Comparison of ENCODE assay signal across 8 mouse cellular contexts in genomic region chr11:5421506-5422251, GRCm38 (mm10). TPM values are rescaled to one million over a fixed set of nuclear protein-coding genes. Genes with fewer than 3 reads are reported as not detected.
A peak's percentile ranks its signal among the peaks of the same experiment; 100 is the strongest.
DNase-seq lines count a peak whose midpoint lies in the region; ATAC-seq and TF ChIP-seq lines count a peak whose summit lies in the region.

No protein-coding gene starts in this region.

- H3K9ac ChIP-seq in heart, adult 2 months (ENCODE audit: low read depth, low read length) = no peak overlapping the region
- H3K9ac ChIP-seq in embryonic facial prominence, embryonic 13.5 days = no peak overlapping the region

- no peaks in the 10 kb centered on the region for H3K27me3 ChIP-seq in heart, adult 2 months (ENCODE audit: control insufficient read depth, insufficient read depth, low read length)
- no peaks in the 10 kb centered on the region for H3K27me3 ChIP-seq in heart, embryonic 10.5 days (ENCODE audit: insufficient read depth, poor library complexity, severe bottlenecking)
- H3K27me3 ChIP-seq in embryonic facial prominence, embryonic 13.5 days = no peaks in the 10 kb centered on the region

- DNase-seq in heart, adult 2 months = peak; percentile 30 to 59
- DNase-seq in heart, embryonic 10.5 days (ENCODE audit: low spot score) = no peak
- DNase-seq in R1 (ENCODE audit: low read depth, low spot score) = peak; percentile 8
- DNase-seq in kidney, postnatal 14 days = peak; percentile 77
- DNase-seq in right cerebral cortex, postnatal 25 days = peak; percentile 36
- no peak for DNase-seq in urinary bladder, postnatal 36 days (ENCODE audit: low spot score in 2 of 2)
- DNase-seq in adrenal gland, adult 18-20 months (ENCODE audit: low spot score in 2 of 2) = no peak

- H3K4me3 ChIP-seq in heart, adult 2 months = no peak overlapping the region
- H3K4me3 ChIP-seq in heart, embryonic 10.5 days = no peak overlapping the region
- H3K4me3 ChIP-seq in embryonic facial prominence, embryonic 13.5 days = no peak overlapping the region

- TF ChIP-seq EP300 in heart, adult 2 months (IDR thresholded peaks at IDR 0.05; ENCODE audit: insufficient read depth, low read depth, low read length) = no peak

- H3K9me3 ChIP-seq in heart, embryonic 10.5 days = no peaks in the 10 kb centered on the region
- H3K9me3 ChIP-seq in embryonic facial prominence, embryonic 13.5 days = no peaks in the 10 kb centered on the region

- H3K36me3 ChIP-seq in heart, adult 2 months (ENCODE audit: control insufficient read depth, insufficient read depth, low read length) = peaks cover 5% of the 10 kb centered on the region
- no peaks in the 10 kb centered on the region for H3K36me3 ChIP-seq in heart, embryonic 10.5 days
- H3K36me3 ChIP-seq in embryonic facial prominence, embryonic 13.5 days = no peaks in the 10 kb centered on the region

- no peak for TF ChIP-seq CTCF in heart, adult 2 months (IDR thresholded peaks at IDR 0.05)

- no peak overlapping the region for H3K4me2 ChIP-seq in embryonic facial prominence, embryonic 13.5 days

- no peak for ATAC-seq in embryonic facial prominence, embryonic 13.5 days (ENCODE audit: insufficient number of reproducible peaks, insufficient read depth, low FRiP score, low TSS enrichment, low read depth)

- peak overlapping the region; percentile 74 for H3K27ac ChIP-seq in heart, adult 2 months
- no peak overlapping the region for H3K27ac ChIP-seq in heart, embryonic 10.5 days
- peak overlapping the region; percentile 30; the same call in 1 of the 2 replicates for H3K27ac ChIP-seq in embryonic facial prominence, embryonic 13.5 days

- H3K79me2 ChIP-seq in heart, adult 2 months (replicated peaks; ENCODE audit: control insufficient read depth, insufficient read depth, low read length) = peaks cover 4% of the 10 kb centered on the region

- 18% methylated on average over 4 of the region's 4 CpGs for WGBS in heart, adult 2 months
- 26% methylated on average over 4 of the region's 4 CpGs for WGBS in heart, embryonic 10.5 days
- WGBS in embryonic facial prominence, embryonic 13.5 days = 20% methylated on average over 4 of the region's 4 CpGs

- intact Hi-C loops in heart, adult 2 months (cut with DNase I) = loop anchor here (5.0 kb wide), 1 partner anchor 39 kb away; no protein-coding TSS in a partner anchor

- H3K4me1 ChIP-seq in heart, adult 2 months (ENCODE audit: control insufficient read depth, insufficient read depth, low read length) = peaks cover 14% of the 10 kb centered on the region
- H3K4me1 ChIP-seq in heart, embryonic 10.5 days = peaks cover 41% of the 10 kb centered on the region
- peaks cover 38% of the 10 kb centered on the region for H3K4me1 ChIP-seq in embryonic facial prominence, embryonic 13.5 days

- TF ChIP-seq POLR2A in heart, adult 2 months (IDR thresholded peaks at IDR 0.05; ENCODE audit: insufficient read depth, low read depth, low read length) = no peak

RNA-seq across cellular contexts. Expression of gene Znrf3, which starts 23.0 kb away (rescaled TPM):
- 1 to 10 TPM; 7.3 TPM for total RNA-seq in heart, adult 2 months (2021)
- polyA plus RNA-seq in heart, adult 2 months (2012; rRNA removed) = 2.9 and 4.4 TPM in 2 replicates
- polyA plus RNA-seq in heart, embryonic 10.5 days (2016; fragmentation: Nextera tagmentation; extraction: Ambion mirVana) = 7.7 and 9.2 TPM in 2 replicates
- 16.2 and 17.6 TPM in 2 replicates for polyA plus RNA-seq in embryonic facial prominence, embryonic 13.5 days (2015; fragmentation: Nextera tagmentation; extraction: Ambion mirVana)
- 10 to 100 TPM; 18.3 to 22.5 TPM for total RNA-seq in adrenal gland, adult 18-20 months (2021)

Comparison
In these comparisons a context has a peak if more than half of its experiments do, and no peak if none do; other contexts are left out.
1. DNase-seq: peak in heart, adult 2 months (2 of 2), R1 (single experiment), kidney, postnatal 14 days (single experiment) and right cerebral cortex, postnatal 25 days (single experiment); none in heart, embryonic 10.5 days (single experiment), urinary bladder, postnatal 36 days (0 of 2) and adrenal gland, adult 18-20 months (0 of 2).